Mouse (Mus musculus) midbrain, embryonic 14.5 days (tissue): ENCODE results near the gene Krtap27-1. TPM values are rescaled to one million over a fixed set of nuclear protein-coding genes. Genes with fewer than 3 reads are reported as not detected.

Experiments used
- ATAC-seq: fragments of 200-750 bp; cut with Nextera tagmentation; 2 replicates; pipeline ENCODE4 v1.8.0; 2017; ENCODE audit warnings: moderate number of reproducible peaks, moderate library complexity; ENCODE audit not compliant: low FRiP score, low TSS enrichment
- DNase-seq: peaks from one replicate; pipeline ENCODE4 v3.0.0-alpha.2; 2015
- H3K27ac ChIP-seq: fragments of 300-500 bp; sonication (generic); replicated peaks from 2 replicates; pipeline ENCODE4 v1.5.1; 2014; ENCODE audit warnings: mild to moderate bottlenecking, low read depth, low read length, moderate library complexity
- H3K27me3 ChIP-seq: fragments of 300-500 bp; sonication (generic); 2 replicates; pipeline ENCODE4 v1.6.1; 2014; ENCODE audit warnings: low read length, control low read depth, mixed read lengths; ENCODE audit not compliant: control insufficient read depth, insufficient read depth
- H3K36me3 ChIP-seq: fragments of 300-500 bp; sonication (generic); 2 replicates; pipeline ENCODE4 v1.6.1; 2014; ENCODE audit warnings: low read length, control low read depth; ENCODE audit not compliant: control insufficient read depth, insufficient read depth
- H3K4me1 ChIP-seq: fragments of 300-500 bp; sonication (generic); 2 replicates; pipeline ENCODE4 v1.6.1; 2014; ENCODE audit warnings: mild to moderate bottlenecking, antibody characterized with exemption, low read length, control low read depth; ENCODE audit not compliant: control insufficient read depth, insufficient read depth
- H3K4me2 ChIP-seq: fragments of 300-500 bp; sonication (generic); 2 replicates; pipeline ENCODE4 v1.6.1; 2014; ENCODE audit warnings: mild to moderate bottlenecking, low read length, moderate library complexity
- H3K4me3 ChIP-seq: fragments of 300-500 bp; sonication (generic); replicated peaks from 2 replicates; pipeline ENCODE4 v1.5.1; 2014; ENCODE audit warnings: low read depth, low read length
- H3K9ac ChIP-seq: fragments of 300-500 bp; sonication (generic); replicated peaks from 2 replicates; pipeline ENCODE4 v1.6.1; 2014; ENCODE audit warnings: mild to moderate bottlenecking, low read length, moderate library complexity
- H3K9me3 ChIP-seq: fragments of 300-500 bp; sonication (generic); 2 replicates; pipeline ENCODE4 v1.6.1; 2016; ENCODE audit warnings: low read length, control low read depth, mixed read lengths; ENCODE audit not compliant: control insufficient read depth
- WGBS: fragments of 180-500 bp; shearing (Covaris S2); extraction: QIAGEN DNeasy Blood & Tissue Kit; methylation state at CpG from one replicate; pipeline ENCODE4 v1.1.7; 2014; 5-methylcytosine and 5-hydroxymethylcytosine counted together
- polyA plus RNA-seq: library from polyadenylated mRNA; unstranded; fragments of >200 nt; fragmentation: Nextera tagmentation; extraction: Ambion mirVana; gene quantifications from 2 replicates; pipeline ENCODE4 v1.2.1, GENCODE M21; 2014

Krtap27-1 gene
- polyA plus RNA-seq, 1 experiment from 2014 or later: not detected

DNA sequence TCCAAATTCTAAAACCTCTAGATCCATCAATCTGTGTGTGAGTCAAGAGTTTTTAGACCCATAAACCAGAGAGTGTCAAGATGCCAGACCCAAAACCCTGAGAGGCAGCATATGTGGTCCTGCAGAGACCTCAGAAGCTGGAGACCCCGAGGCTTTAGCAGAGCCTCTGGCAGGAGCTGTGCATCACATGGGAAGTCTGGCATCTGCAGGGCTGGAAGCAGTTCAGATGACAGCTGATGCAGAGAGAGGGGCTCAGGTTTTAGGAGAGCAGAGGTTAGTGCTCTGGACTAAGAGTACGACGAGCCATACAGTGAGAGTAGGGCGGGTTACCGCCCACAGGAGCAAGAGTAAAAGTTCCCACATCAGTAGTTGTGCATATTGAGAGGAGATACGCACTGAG, 7.6 kb upstream of the Krtap27-1 start:
- no peaks in the 10 kb centered on the region for H3K27me3 ChIP-seq
- no peak overlapping the region for H3K4me3 ChIP-seq
- H3K4me2 ChIP-seq: no peak overlapping the region
- no peak overlapping the region for H3K9ac ChIP-seq
- WGBS: 87% methylated on average over 6 of the region's 6 CpGs
- H3K36me3 ChIP-seq: no peaks in the 10 kb centered on the region
- no peak overlapping the region for H3K27ac ChIP-seq
- ATAC-seq (no peak), DNase-seq (no peak)
- no peaks in the 10 kb centered on the region for H3K9me3 ChIP-seq
- H3K4me1 ChIP-seq: 0 out of 2 replicates have a peak, but pooled peaks cover 3% of the 10 kb centered on the region

DNA sequence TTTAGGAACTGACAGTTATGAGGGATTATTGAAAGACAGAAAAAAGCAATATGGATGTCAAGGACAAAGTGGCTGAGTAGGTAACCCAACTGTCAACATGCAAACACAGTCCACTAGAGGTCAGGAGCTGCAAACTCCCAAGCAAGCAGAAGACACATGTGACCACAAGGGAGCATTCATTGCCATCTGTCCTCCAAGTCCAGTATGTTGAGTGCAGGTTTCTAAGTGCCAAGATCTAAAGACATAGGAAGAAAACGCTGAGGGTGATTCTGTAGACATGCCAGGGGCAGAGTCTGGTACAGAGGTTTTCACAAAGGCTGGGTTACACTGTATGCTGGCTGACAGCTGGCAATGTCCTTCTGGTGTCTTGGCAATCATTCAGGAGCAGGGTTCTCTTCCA, 14.0 kb downstream of the Krtap27-1 start:
- H3K4me1 ChIP-seq: no peaks in the 10 kb centered on the region
- DNase-seq (peak; percentile 26), ATAC-seq (no peak)
- WGBS: 51% methylated on average over 1 of the region's 1 CpGs
- no peak overlapping the region for H3K27ac ChIP-seq
- no peak overlapping the region for H3K9ac ChIP-seq
- no peaks in the 10 kb centered on the region for H3K9me3 ChIP-seq
- H3K27me3 ChIP-seq: no peaks in the 10 kb centered on the region
- H3K4me3 ChIP-seq: no peak overlapping the region
- no peaks in the 10 kb centered on the region for H3K36me3 ChIP-seq
- no peak overlapping the region for H3K4me2 ChIP-seq

DNA sequence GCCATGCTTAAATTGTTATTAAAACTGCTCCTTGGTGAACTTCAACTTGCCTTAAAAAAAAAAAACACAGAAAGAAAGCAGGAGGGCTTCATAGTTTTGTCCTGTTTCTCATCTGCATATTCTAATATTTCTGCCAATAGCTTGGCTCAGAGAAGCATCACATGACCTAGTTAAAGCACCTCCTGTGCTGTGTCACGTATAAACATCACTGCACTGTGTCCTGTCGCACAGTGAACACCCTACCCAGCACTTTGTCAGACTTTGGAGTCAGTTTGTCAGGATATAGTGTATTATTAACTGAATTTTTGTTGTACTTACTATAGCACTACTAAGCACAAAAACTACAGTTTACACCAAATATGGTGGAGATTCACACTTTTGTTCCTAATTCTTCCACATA, 19.5 kb downstream of the Krtap27-1 start:
- Histone ChIP-seq H3K9me3 (no peaks in the 10 kb centered on the region), H3K4me3 (no peak overlapping the region), H3K9ac (no peak overlapping the region), H3K27me3 (no peaks in the 10 kb centered on the region), H3K36me3 (no peaks in the 10 kb centered on the region), H3K27ac (no peak overlapping the region), H3K4me1 (no peaks in the 10 kb centered on the region), H3K4me2 (no peak overlapping the region)
- DNase-seq (no peak), ATAC-seq (no peak)
- WGBS: 80% methylated on average over 2 of the region's 2 CpGs

DNA sequence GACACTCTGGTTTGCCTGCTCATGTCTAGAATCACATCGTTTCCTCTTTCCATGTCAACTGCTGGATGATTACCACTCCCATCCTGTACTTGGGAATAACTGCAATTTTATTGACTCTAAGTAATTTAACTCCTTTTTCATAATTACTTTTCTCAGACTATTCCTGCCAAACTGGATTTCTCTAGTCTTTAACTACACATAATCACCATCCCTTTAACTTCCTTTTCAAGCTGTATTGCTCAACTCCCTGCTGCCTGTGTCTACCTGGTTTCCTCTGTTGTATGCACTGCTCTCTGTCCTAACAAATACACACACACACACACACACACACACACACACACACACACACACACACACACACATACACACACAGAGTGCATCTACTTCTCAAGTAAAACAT, 20.4 kb downstream of the Krtap27-1 start:
- no peak overlapping the region for H3K27ac ChIP-seq
- H3K4me3 ChIP-seq: no peak overlapping the region
- no peaks in the 10 kb centered on the region for H3K9me3 ChIP-seq
- no peaks in the 10 kb centered on the region for H3K4me1 ChIP-seq
- no peaks in the 10 kb centered on the region for H3K27me3 ChIP-seq
- H3K4me2 ChIP-seq: no peak overlapping the region
- H3K9ac ChIP-seq: no peak overlapping the region
- DNase-seq: no peak
- no peaks in the 10 kb centered on the region for H3K36me3 ChIP-seq
- no peak for ATAC-seq
- WGBS: 98% methylated on average over 1 of the region's 1 CpGs

DNA sequence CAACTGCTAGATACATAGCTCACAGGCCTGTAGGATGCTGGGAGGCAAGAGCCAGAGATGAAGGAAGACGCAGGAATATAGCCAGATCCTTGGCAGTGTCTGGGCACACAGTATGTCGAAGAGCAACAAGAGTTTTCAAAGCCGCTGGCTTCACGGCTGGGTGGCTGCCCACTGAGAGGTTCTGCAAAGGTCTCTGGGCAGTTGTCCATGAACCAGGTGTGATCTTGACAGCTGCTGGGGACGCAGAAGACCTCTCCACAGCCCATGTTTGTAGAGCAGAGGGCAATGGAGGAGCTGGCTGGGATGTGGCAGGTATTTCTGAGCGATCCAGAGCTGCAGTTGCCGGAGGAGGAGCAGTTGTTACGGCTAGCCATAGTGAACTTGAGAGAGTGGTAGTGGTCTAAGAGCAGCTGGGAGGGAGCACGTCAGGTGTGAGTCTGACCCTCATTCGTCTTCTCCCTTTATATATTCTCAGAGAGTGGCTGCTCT, 24.1 kb downstream of the Krtap27-1 start, which contains the start of gene Krtap26-1:
Gene Krtap26-1, minus strand, starts transcription at position 439 of the 489 bp plus-strand sequence.
- Histone ChIP-seq H3K9ac (no peak within 1 kb of the TSS), H3K4me2 (no peak within 1 kb of the TSS), H3K27ac (no peak within 1 kb of the TSS), H3K36me3 (no peaks in the 10 kb centered on the region), H3K4me1 (no peaks in the 10 kb centered on the region), H3K27me3 (no peaks in the 10 kb centered on the region), H3K9me3 (no peaks in the 10 kb centered on the region), H3K4me3 (no peak within 1 kb of the TSS)
- WGBS: 87% methylated on average over 10 of the region's 10 CpGs
- no peak for DNase-seq
- ATAC-seq: no peak

DNA sequence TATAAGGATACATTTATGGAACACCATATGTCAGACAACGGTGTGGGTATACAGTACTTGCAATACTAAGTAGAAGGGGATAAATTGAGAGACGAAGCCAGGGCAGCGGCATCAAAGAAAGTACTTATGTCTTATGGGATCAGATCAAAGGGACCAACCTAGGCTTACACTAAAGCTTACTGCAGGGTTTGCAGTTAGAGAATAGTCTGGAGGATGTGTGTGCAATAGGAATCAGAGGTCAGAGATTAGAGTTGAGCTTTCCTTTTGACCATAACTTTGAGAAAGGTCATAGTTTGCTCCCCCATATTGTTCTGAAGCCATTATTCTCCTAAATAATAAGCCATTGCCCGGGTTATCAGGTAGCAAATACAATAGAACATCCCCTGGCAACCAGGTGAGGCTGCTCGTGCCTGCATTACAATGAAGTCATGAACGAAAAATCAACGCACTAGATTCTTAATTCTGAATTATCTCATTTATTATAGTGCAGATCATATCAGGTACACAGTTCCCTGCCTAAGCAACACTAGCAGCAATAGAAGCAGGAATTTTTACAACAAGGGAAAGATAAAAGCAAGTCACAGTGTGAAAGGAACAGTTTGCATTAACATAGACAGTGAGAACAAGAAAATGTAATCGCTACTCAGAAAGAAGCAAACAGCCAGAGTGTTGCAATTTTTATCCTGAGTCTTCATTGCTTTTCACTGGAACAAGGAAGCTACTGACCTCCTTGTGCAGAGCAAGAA, 24.9 kb downstream of the Krtap27-1 start:
- H3K9me3 ChIP-seq: no peaks in the 10 kb centered on the region
- ATAC-seq: no peak

DNA sequence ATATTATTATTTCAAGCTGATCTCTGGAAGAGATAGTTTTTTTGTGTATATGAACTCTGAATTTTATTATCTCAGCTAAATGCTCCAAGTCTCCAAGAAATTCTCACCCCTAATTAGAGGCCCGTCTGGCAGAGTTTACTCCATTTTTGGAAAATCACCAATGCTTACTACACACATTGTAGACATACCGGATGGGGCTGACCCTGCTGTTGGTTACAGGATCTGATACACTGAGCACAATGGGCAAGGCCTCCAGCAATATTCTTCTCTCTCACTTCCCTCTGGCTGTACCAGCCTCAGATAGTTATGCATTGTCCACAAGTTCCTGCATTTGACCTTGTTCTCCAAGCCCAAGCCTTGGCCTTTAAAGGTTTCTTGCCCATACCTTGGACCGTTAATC, 31.4 kb downstream of the Krtap27-1 start:
- ATAC-seq: no peak
- no peak overlapping the region for H3K27ac ChIP-seq
- no peak overlapping the region for H3K4me2 ChIP-seq
- WGBS: 93% methylated on average over 3 of the region's 3 CpGs
- H3K4me3 ChIP-seq: no peak overlapping the region
- H3K4me1 ChIP-seq: no peaks in the 10 kb centered on the region
- no peak for DNase-seq
- H3K36me3 ChIP-seq: no peaks in the 10 kb centered on the region
- no peaks in the 10 kb centered on the region for H3K9me3 ChIP-seq
- no peak overlapping the region for H3K9ac ChIP-seq
- H3K27me3 ChIP-seq: no peaks in the 10 kb centered on the region

More for the DNA sequence above, 24.9 kb downstream of the Krtap27-1 start:
- Histone ChIP-seq H3K4me3 (no peak overlapping the region), H3K27me3 (no peaks in the 10 kb centered on the region), H3K4me1 (no peaks in the 10 kb centered on the region), H3K4me2 (no peak overlapping the region), H3K9ac (no peak overlapping the region), H3K27ac (no peak overlapping the region), H3K36me3 (no peaks in the 10 kb centered on the region)
- DNase-seq: peak; percentile 15
- WGBS: 80% methylated on average over 8 of the region's 8 CpGs

DNA sequence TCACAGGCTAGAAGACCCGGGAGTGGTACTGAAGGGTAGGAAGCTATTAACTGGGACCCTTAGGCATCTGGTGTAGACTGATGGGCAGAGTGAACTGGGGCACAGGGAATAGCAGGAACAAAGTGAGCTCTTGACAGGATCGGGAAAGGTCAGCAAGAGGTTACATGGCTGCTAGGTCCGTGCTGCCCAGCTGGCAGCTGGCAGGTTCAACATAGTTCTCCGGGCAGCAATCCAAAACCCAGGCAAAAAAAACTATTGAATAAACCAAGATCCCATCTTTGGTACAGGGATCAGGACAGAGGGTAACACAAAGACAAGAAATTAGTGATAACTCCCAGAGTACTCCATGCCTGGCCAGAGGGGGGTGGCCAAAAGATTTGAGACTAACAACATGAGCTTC, 36.3 kb downstream of the Krtap27-1 start:
- DNase-seq (peak; percentile 12), ATAC-seq (no peak)
- H3K4me3 ChIP-seq: no peak overlapping the region
- no peaks in the 10 kb centered on the region for H3K9me3 ChIP-seq
- H3K4me1 ChIP-seq: no peaks in the 10 kb centered on the region
- 70% methylated on average over 4 of the region's 4 CpGs for WGBS
- H3K27ac ChIP-seq: no peak overlapping the region
- no peaks in the 10 kb centered on the region for H3K27me3 ChIP-seq
- no peak overlapping the region for H3K4me2 ChIP-seq
- H3K9ac ChIP-seq: no peak overlapping the region
- H3K36me3 ChIP-seq: no peaks in the 10 kb centered on the region

DNA sequence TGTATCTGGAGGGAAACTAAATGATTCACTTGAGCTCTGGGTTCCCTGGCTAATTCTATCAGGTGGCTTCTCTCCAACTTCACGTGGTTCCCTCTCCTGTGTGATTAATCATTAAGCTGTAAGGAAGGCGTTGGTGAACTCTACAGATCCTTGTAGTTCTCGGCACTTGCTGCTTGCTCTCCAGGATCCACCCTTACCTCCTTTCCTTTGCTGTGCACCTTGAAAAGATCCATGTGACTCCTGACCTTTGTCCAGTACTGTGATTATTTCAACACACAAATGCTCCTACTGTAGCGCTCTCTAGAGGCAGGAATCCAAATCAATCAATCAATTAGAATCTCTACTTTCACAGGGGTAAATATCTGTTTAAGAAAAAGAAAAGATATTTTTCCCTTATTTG, 40.0 kb downstream of the Krtap27-1 start:
- H3K36me3 ChIP-seq: no peaks in the 10 kb centered on the region
- no peak overlapping the region for H3K27ac ChIP-seq
- no peaks in the 10 kb centered on the region for H3K4me1 ChIP-seq
- DNase-seq (no peak), ATAC-seq (no peak)
- WGBS: 83% methylated on average over 4 of the region's 4 CpGs
- no peak overlapping the region for H3K9ac ChIP-seq
- no peak overlapping the region for H3K4me3 ChIP-seq
- no peaks in the 10 kb centered on the region for H3K27me3 ChIP-seq
- no peaks in the 10 kb centered on the region for H3K9me3 ChIP-seq
- H3K4me2 ChIP-seq: no peak overlapping the region
